In genomic region chr10:86064937-86065336, GRCm38 (mm10) we compare ENCODE assay signal across 8 mouse cellular contexts. TPM values are rescaled to one million over a fixed set of nuclear protein-coding genes. Genes with fewer than 3 reads are reported as not detected.
DNase-seq lines count a peak whose midpoint lies in the region; ATAC-seq and TF ChIP-seq lines count a peak whose summit lies in the region.

No protein-coding gene starts in this region.

- peak overlapping the region; percentile 75 for H3K27ac ChIP-seq in hindbrain, embryonic 10.5 days
- H3K27ac ChIP-seq in lung, embryonic 14.5 days (ENCODE audit: low read depth), result no peak overlapping the region

- H3K36me3 ChIP-seq in hindbrain, embryonic 10.5 days, result no peaks in the 10 kb centered on the region
- no peaks in the 10 kb centered on the region for H3K36me3 ChIP-seq in lung, embryonic 14.5 days (ENCODE audit: insufficient read depth)

- no peak overlapping the region for H3K9ac ChIP-seq in lung, embryonic 14.5 days

- peaks cover 39% of the 10 kb centered on the region for H3K4me1 ChIP-seq in hindbrain, embryonic 10.5 days (replicated peaks)
- no peaks in the 10 kb centered on the region for H3K4me1 ChIP-seq in lung, embryonic 14.5 days (ENCODE audit: insufficient read depth)

- no peak overlapping the region for H3K4me3 ChIP-seq in hindbrain, embryonic 10.5 days
- no peak overlapping the region for H3K4me3 ChIP-seq in lung, embryonic 14.5 days (ENCODE audit: low read depth, low read length)

- peak; percentile 97 for DNase-seq in NIH3T3 (ENCODE audit: low read depth)
- DNase-seq in cerebellum, adult 9-11 months, result peak; percentile 75
- peak; percentile 49 to 86 for DNase-seq in frontal cortex, adult 2 months (ENCODE audit: extremely low spot score in 1 of 2, low spot score in 1 of 2)
- peak; percentile 76 for DNase-seq in hindbrain, embryonic 10.5 days (ENCODE audit: low spot score)
- peak; percentile 45 for DNase-seq in layer of hippocampus, adult 9-10 months (ENCODE audit: low spot score)
- DNase-seq in lung, embryonic 14.5 days, result peak; percentile 96
- DNase-seq in ovary, postnatal 10 days (ENCODE audit: low spot score), result peak; percentile 38
- DNase-seq in urinary bladder, adult 2 months (ENCODE audit: low spot score), result peak; percentile 30

- H3K4me2 ChIP-seq in lung, embryonic 14.5 days, result no peak overlapping the region

- 5% methylated on average over 4 of the region's 4 CpGs for WGBS in hindbrain, embryonic 10.5 days
- WGBS in lung, embryonic 14.5 days, result under 1% methylated on average over 4 of the region's 4 CpGs

- no peaks in the 10 kb centered on the region for H3K27me3 ChIP-seq in hindbrain, embryonic 10.5 days (ENCODE audit: insufficient read depth, poor library complexity, severe bottlenecking)
- no peaks in the 10 kb centered on the region for H3K27me3 ChIP-seq in lung, embryonic 14.5 days (ENCODE audit: insufficient read depth, low read length)

- ATAC-seq in lung, embryonic 14.5 days (ENCODE audit: insufficient read depth), result peak; percentile 92

- TF ChIP-seq CTCF in lung, embryonic 14.5 days (IDR thresholded peaks at IDR 0.05; ENCODE audit: low read depth), result peak; percentile 98

- peaks cover 9% of the 10 kb centered on the region for H3K9me3 ChIP-seq in hindbrain, embryonic 10.5 days
- H3K9me3 ChIP-seq in lung, embryonic 14.5 days (ENCODE audit: low read depth, low read length), result no peaks in the 10 kb centered on the region

RNA-seq across cellular contexts. Expression of gene Fbxo7, which starts 43.2 kb away (rescaled TPM):
- 33.9 and 34.7 TPM in 2 replicates for polyA plus RNA-seq in frontal cortex, adult 2 months (2012; rRNA removed)
- polyA plus RNA-seq in hindbrain, embryonic 10.5 days (2016; fragmentation: Nextera tagmentation; extraction: Ambion mirVana), result 16.5 and 19.8 TPM in 2 replicates
- polyA plus RNA-seq in lung, embryonic 14.5 days (2014; fragmentation: Nextera tagmentation; extraction: Ambion mirVana), result 21.3 and 22.1 TPM in 2 replicates
- 29.6 and 31.4 TPM in 2 replicates for polyA plus RNA-seq in urinary bladder, adult 2 months (2012; rRNA removed)

RNA-seq across cellular contexts. Expression of gene Bpifc, which starts 53.2 kb away (rescaled TPM):
- polyA plus RNA-seq in frontal cortex, adult 2 months (2012; rRNA removed), result 0.12 and 0.13 TPM in 2 replicates
- 0.05 TPM in 1 of 2 replicates, not detected in the other for polyA plus RNA-seq in hindbrain, embryonic 10.5 days (2016; fragmentation: Nextera tagmentation; extraction: Ambion mirVana)
- polyA plus RNA-seq in lung, embryonic 14.5 days (2014; fragmentation: Nextera tagmentation; extraction: Ambion mirVana), result 0.07 and 0.08 TPM in 2 replicates
- 0.06 and 0.18 TPM in 2 replicates for polyA plus RNA-seq in urinary bladder, adult 2 months (2012; rRNA removed)

Comparison
In these comparisons a context has a peak if more than half of its experiments do, and no peak if none do; other contexts are left out.
1. DNase-seq: peak in every context shown above with its lines; median percentile 97 in NIH3T3; 96 in lung, embryonic 14.5 days; 76 in hindbrain, embryonic 10.5 days; 75 in cerebellum, adult 9-11 months; 68 in frontal cortex, adult 2 months; 45 in layer of hippocampus, adult 9-10 months; 38 in ovary, postnatal 10 days; 30 in urinary bladder, adult 2 months.